Mouse (Mus musculus) lung, embryonic 15.5 days (tissue): ENCODE results near the gene Cfap77. TPM values are rescaled to one million over a fixed set of nuclear protein-coding genes. Genes with fewer than 3 reads are reported as not detected.
A peak's percentile ranks its signal among the peaks of the same experiment; 100 is the strongest.
"Not testable (repeated sequence)": the region's sequence is repeated elsewhere in the genome, so short reads cannot be mapped to it uniquely, and the experiment has no call there.

Source experiments
- ATAC-seq: fragments of 200-750 bp; cut with Nextera tagmentation; 2 replicates; pipeline ENCODE4 v1.8.0; 2017; ENCODE audit warnings: moderate number of reproducible peaks, borderline replicate concordance; ENCODE audit not compliant: low FRiP score, low TSS enrichment; ENCODE audit errors: extremely low read depth
- H3K27ac ChIP-seq: fragments of 300-500 bp; sonication (generic); 2 replicates; pipeline ENCODE4 v1.5.1; 2015; ENCODE audit warnings: moderate library complexity, mild to moderate bottlenecking, inconsistent platforms
- H3K27me3 ChIP-seq: fragments of 300-500 bp; sonication (generic); 2 replicates; pipeline ENCODE4 v1.6.1; 2015; ENCODE audit warnings: inconsistent platforms
- H3K36me3 ChIP-seq: fragments of 300-500 bp; sonication (generic); 2 replicates; pipeline ENCODE4 v1.6.1; 2015; ENCODE audit warnings: inconsistent platforms
- H3K4me1 ChIP-seq: fragments of 300-500 bp; sonication (generic); 2 replicates; pipeline ENCODE4 v1.6.1; 2015; ENCODE audit warnings: inconsistent platforms
- H3K4me2 ChIP-seq: fragments of 300-500 bp; sonication (generic); 2 replicates; pipeline ENCODE4 v1.6.1; 2015; ENCODE audit warnings: inconsistent platforms, mild to moderate bottlenecking, moderate library complexity
- H3K4me3 ChIP-seq: fragments of 300-500 bp; sonication (generic); 2 replicates; pipeline ENCODE4 v1.5.1; 2015; ENCODE audit warnings: mild to moderate bottlenecking, inconsistent platforms
- H3K9ac ChIP-seq: fragments of 300-500 bp; sonication (generic); 2 replicates; pipeline ENCODE4 v1.6.1; 2015; ENCODE audit warnings: inconsistent platforms
- H3K9me3 ChIP-seq: fragments of 300-500 bp; sonication (generic); 2 replicates; pipeline ENCODE4 v1.6.1; 2016; ENCODE audit warnings: inconsistent platforms
- WGBS: fragments of 180-500 bp; shearing (Covaris S2); methylation state at CpG from one replicate; pipeline ENCODE4 v1.1.7; 2015; 5-methylcytosine and 5-hydroxymethylcytosine counted together
- polyA plus RNA-seq: library from polyadenylated mRNA; unstranded; fragments of >200 nt; fragmentation: Nextera tagmentation; extraction: Ambion mirVana; gene quantifications from 2 replicates; pipeline ENCODE4 v1.2.1, GENCODE M21; 2015

Gene Cfap77
- 0.33 and 0.57 TPM in 2 replicates for polyA plus RNA-seq

- Histone ChIP-seq H3K27me3 (peaks cover 20% of the 10 kb centered on the region), H3K4me2 (peak within 1 kb of the TSS; percentile 89), H3K36me3 (no peaks in the 10 kb centered on the region), H3K4me1 (peaks cover 11% of the 10 kb centered on the region), H3K27ac (0 out of 2 replicates have a peak within 1 kb of the TSS, but pooled peaks have one; percentile 37), H3K9ac (peak within 1 kb of the TSS; percentile 60), H3K9me3 (no peaks in the 10 kb centered on the region), H3K4me3 (peak within 1 kb of the TSS; percentile 53)
- peak; percentile 27; the same call in 1 of the 2 replicates for ATAC-seq
- under 1% methylated on average over 25 of the region's 25 CpGs for WGBS
Measured at GRCm38 (mm10) chr2:29054991-29055390, at the start of gene Cfap77. Cfap77 (minus strand) TSS chr2:29055066.

GRCm38 (mm10) chr2:29102416-29103377 is 47.8 kb upstream of the Cfap77 start:
- not testable (repeated sequence) for ATAC-seq, H3K27me3 ChIP-seq, H3K36me3 ChIP-seq, H3K27ac ChIP-seq, H3K4me3 ChIP-seq, H3K9me3 ChIP-seq, H3K4me2 ChIP-seq, H3K9ac ChIP-seq, H3K4me1 ChIP-seq
- WGBS: 70% methylated on average over 10 of the region's 10 CpGs

DNA sequence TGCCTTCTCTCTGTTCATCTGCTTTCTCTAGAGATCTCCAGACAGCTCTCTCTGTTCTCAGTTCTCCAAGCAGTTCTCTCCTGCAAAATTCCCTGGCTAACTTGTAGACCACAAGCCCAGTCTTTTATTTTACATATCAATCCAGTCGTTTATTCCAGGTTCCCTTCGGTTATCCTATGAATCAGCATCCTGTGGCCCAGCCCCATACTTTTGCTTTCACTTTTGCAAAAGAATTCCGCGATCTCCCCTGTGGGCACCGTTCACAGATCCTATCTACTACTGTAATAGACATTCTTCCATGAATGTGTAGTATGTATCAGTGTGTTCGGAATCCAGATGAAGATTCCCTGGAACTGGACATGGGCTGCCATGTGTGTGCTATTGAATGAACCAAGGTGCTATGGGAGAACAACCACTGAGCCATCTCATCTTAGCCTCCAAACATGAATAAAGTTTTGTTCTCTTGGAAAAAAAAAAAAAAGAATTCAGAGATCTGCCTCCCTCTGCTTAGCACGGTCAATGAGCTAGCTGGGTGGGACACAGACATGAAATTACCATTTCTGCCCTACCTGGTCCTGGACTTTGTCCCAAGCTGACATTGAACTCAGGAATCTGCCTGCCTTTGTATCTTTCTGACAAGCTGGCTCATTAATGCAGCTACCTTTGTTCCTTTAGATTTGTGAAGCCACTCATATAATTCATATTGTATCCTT is 46.1 kb upstream of the Cfap77 start:
- H3K27ac ChIP-seq: no peak overlapping the region
- H3K9ac ChIP-seq: no peak overlapping the region
- no peaks in the 10 kb centered on the region for H3K9me3 ChIP-seq
- H3K27me3 ChIP-seq: no peaks in the 10 kb centered on the region
- peak overlapping the region; percentile 21 for H3K4me2 ChIP-seq
- no peak overlapping the region for H3K4me3 ChIP-seq
- 65% methylated on average over 7 of the region's 7 CpGs for WGBS
- no peak for ATAC-seq
- H3K4me1 ChIP-seq: no peaks in the 10 kb centered on the region
- no peaks in the 10 kb centered on the region for H3K36me3 ChIP-seq

GRCm38 (mm10) chr2:29099646-29100045 is 44.8 kb upstream of the Cfap77 start:
- Histone ChIP-seq H3K36me3 (no peaks in the 10 kb centered on the region), H3K4me2 (no peak overlapping the region)

DNA sequence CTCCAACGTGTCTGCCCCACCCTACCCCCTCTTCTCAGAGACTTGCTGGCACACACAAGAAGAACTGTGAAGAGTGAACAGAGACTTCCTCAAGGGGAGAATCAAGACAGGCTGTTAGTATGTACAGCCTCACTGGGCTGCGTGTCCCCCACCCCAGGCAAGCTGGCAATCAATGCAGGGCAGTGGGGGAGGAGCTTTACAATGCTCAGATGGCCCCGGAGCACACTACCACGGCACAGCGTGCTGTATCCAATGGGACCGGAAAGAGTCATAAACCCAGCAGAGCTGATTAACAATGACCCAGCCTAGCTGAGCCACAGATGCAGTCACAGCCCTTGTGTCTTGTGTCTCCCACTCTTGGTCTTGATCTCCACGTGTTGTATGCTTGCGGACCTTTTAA is 43.9 kb upstream of the Cfap77 start:
- WGBS: 77% methylated on average over 8 of the region's 8 CpGs
- H3K4me1 ChIP-seq: no peaks in the 10 kb centered on the region
- no peak overlapping the region for H3K4me3 ChIP-seq
- no peak overlapping the region for H3K4me2 ChIP-seq
- H3K27me3 ChIP-seq: no peaks in the 10 kb centered on the region
- no peak for ATAC-seq
- no peaks in the 10 kb centered on the region for H3K36me3 ChIP-seq
- H3K9ac ChIP-seq: no peak overlapping the region
- H3K27ac ChIP-seq: no peak overlapping the region
- no peaks in the 10 kb centered on the region for H3K9me3 ChIP-seq

More at GRCm38 (mm10) chr2:29099646-29100045, 44.8 kb upstream of the Cfap77 start:
- Histone ChIP-seq H3K4me3 (no peak overlapping the region), H3K4me1 (no peaks in the 10 kb centered on the region), H3K27me3 (no peaks in the 10 kb centered on the region), H3K9me3 (no peaks in the 10 kb centered on the region), H3K9ac (no peak overlapping the region), H3K27ac (no peak overlapping the region)
- no peak for ATAC-seq
- WGBS: 84% methylated on average over 14 of the region's 14 CpGs

DNA sequence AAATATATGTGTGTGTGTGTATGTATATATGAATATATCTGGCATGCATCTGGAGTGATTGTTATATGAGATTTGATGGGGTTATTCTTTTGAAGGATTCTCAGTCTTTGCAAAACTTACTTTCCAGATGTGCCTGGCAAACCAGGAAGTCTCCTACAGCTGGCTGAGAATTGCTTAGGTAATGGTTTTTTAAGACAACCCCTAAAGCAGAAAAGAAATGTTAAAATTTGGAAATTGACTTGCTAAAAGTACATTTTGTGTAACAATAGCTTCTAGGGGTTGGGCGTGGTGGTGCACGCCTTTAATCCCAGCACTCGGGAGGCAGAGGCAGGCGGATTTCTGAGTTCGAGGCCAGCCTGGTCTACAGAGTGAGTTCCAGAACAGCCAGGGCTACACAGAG is 43.1 kb upstream of the Cfap77 start:
- H3K27me3 ChIP-seq, H3K9me3 ChIP-seq, H3K27ac ChIP-seq, H3K36me3 ChIP-seq, H3K4me1 ChIP-seq, H3K9ac ChIP-seq, ATAC-seq, H3K4me2 ChIP-seq, H3K4me3 ChIP-seq: not testable (repeated sequence)
- WGBS: 93% methylated on average over 5 of the region's 5 CpGs

DNA sequence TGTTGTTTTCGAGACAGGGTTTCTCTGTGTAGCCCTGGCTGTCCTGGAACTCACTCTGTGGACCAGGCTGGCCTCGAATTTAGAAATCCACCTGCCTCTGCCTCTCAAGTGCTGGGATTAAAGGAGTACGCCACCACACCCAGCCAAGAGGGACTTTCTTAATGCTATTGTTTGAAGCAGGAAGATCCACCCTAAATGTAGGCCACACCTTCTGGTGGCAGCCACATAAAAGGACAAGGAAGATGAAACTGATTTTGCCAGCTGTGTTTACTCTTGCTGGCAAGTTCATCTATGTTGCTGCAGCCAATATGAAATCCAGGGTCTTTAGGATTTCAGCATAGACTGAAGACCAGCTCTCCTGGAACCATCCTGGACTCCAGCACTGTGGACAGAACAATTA is 42.6 kb upstream of the Cfap77 start:
- no peak overlapping the region for H3K4me3 ChIP-seq
- H3K9me3 ChIP-seq: no peaks in the 10 kb centered on the region
- no peaks in the 10 kb centered on the region for H3K27me3 ChIP-seq
- H3K9ac ChIP-seq: no peak overlapping the region
- no peak for ATAC-seq
- WGBS: 64% methylated on average over 3 of the region's 3 CpGs
- no peaks in the 10 kb centered on the region for H3K36me3 ChIP-seq
- H3K27ac ChIP-seq: no peak overlapping the region
- no peak overlapping the region for H3K4me2 ChIP-seq
- H3K4me1 ChIP-seq: no peaks in the 10 kb centered on the region

- H3K4me3 ChIP-seq: no peak overlapping the region
- no peaks in the 10 kb centered on the region for H3K27me3 ChIP-seq
- no peak overlapping the region for H3K4me2 ChIP-seq
- no peak for ATAC-seq
- no peak overlapping the region for H3K27ac ChIP-seq
- H3K9me3 ChIP-seq: no peaks in the 10 kb centered on the region
- H3K36me3 ChIP-seq: no peaks in the 10 kb centered on the region
- H3K4me1 ChIP-seq: no peaks in the 10 kb centered on the region
- 64% methylated on average over 4 of the region's 4 CpGs for WGBS
- no peak overlapping the region for H3K9ac ChIP-seq
Measured at GRCm38 (mm10) chr2:29096751-29097150, 41.9 kb upstream of the Cfap77 start.

- WGBS: 84% methylated on average over 8 of the region's 8 CpGs
- Histone ChIP-seq H3K4me2 (no peak overlapping the region), H3K36me3 (no peaks in the 10 kb centered on the region)
Measured at GRCm38 (mm10) chr2:29095674-29096073, 40.8 kb upstream of the Cfap77 start.

DNA sequence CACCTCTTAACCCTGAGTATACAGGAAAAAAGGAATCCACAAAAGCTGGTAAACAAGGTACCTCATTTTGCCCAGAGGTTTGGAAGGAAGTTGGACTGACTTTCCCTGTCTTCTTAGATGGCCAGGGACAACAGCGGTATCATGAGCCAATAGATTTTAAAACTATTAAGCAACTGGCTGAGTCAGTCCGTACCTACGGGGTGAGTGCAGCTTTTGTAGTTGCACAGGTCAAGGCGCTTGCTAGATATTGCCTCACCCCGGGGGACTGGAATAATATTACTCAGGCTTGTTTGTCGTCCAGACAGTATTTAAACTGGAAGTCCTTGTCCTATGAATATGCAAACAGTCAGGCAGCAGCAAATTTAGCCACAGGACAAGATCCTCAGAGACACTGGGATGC is 34.4 kb upstream of the Cfap77 start:
- peaks cover 24% of the 10 kb centered on the region; the same call in 1 of the 2 replicates for H3K36me3 ChIP-seq
- WGBS: 82% methylated on average over 6 of the region's 6 CpGs
- H3K9ac ChIP-seq, ATAC-seq, H3K4me2 ChIP-seq, H3K4me1 ChIP-seq, H3K27me3 ChIP-seq, H3K4me3 ChIP-seq, H3K9me3 ChIP-seq, H3K27ac ChIP-seq: not testable (repeated sequence)

More at GRCm38 (mm10) chr2:29095674-29096073, 40.8 kb upstream of the Cfap77 start:
- Histone ChIP-seq H3K9ac (no peak overlapping the region), H3K27ac (no peak overlapping the region), H3K4me3 (no peak overlapping the region), H3K4me1 (no peaks in the 10 kb centered on the region), H3K27me3 (no peaks in the 10 kb centered on the region), H3K9me3 (no peaks in the 10 kb centered on the region)
- no peak for ATAC-seq

DNA sequence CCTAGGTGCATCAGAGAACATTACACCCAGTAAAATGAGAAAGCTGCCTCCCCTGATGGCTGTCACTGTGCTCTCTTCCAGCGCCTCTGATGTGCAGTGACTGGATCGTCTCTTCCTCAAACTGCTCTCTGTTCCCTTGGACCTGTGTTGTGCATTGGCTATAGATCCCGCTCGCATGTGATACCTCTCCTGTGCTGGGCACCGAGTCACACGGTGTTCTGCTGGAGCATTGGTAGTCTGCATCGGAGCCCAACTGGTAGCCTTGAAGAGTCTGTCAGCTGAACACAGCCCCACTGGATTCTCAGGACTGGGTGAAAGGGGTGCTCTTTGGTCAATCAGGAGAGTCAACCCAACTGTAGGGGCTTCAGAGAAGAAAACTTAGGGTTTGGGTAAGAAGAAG is 31.2 kb upstream of the Cfap77 start:
- 95% methylated on average over 7 of the region's 7 CpGs for WGBS

DNA sequence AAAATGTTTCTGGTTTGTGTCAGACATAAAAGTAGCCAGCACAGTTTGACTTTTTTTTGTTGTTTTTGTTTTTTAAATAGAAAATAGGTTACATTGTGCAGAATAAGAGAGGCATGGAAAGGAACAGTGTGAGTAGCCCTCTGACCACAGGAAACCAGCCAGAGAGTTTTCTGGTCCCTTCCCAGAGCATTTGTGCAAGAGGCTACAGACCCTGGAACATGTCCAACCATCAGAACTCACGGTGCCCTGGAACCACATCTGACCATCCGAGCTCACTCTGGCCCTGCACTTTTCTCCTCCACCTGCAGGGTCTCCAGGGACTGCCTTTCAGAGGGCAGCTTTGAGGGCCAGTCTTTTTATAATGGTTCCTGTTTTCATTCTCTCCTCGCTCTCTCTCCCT is 27.1 kb upstream of the Cfap77 start:
- H3K9ac ChIP-seq: no peak overlapping the region
- H3K27me3 ChIP-seq: no peaks in the 10 kb centered on the region
- H3K4me2 ChIP-seq: no peak overlapping the region
- no peak overlapping the region for H3K27ac ChIP-seq
- no peak overlapping the region for H3K4me3 ChIP-seq
- ATAC-seq: no peak
- H3K9me3 ChIP-seq: no peaks in the 10 kb centered on the region
- H3K4me1 ChIP-seq: no peaks in the 10 kb centered on the region
- WGBS: 58% methylated on average over 3 of the region's 3 CpGs
- peaks cover 85% of the 10 kb centered on the region for H3K36me3 ChIP-seq

More for the DNA sequence above, 31.2 kb upstream of the Cfap77 start:
- H3K9me3 ChIP-seq: no peaks in the 10 kb centered on the region
- no peaks in the 10 kb centered on the region for H3K27me3 ChIP-seq
- no peak for ATAC-seq
- peaks cover 55% of the 10 kb centered on the region for H3K36me3 ChIP-seq
- no peak overlapping the region for H3K4me2 ChIP-seq
- H3K4me3 ChIP-seq: no peak overlapping the region
- H3K4me1 ChIP-seq: no peaks in the 10 kb centered on the region
- H3K9ac ChIP-seq: no peak overlapping the region
- no peak overlapping the region for H3K27ac ChIP-seq
